ENCODE assay signal across 7 mouse cellular contexts in the genomic region with DNA sequence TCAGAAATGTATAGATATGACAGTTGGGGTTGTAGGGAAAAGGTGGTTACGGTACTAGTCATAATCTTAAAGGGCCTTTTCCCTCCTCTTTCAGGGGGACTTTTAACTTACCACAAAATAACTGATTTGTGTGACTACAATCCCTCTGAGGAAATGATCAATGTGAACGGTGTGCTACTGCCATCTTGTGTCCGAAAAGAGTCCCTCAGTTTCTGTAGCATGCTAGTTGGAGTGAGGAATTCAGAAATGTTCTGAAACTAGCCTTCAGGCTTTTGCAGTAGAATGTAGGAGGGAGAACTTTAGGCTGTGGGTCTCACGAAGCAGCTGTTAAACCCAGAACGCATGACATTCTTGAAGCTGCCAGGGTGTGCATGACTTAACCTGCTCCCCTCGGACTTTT.
DNase-seq lines count a peak whose midpoint lies in the region; ATAC-seq and TF ChIP-seq lines count a peak whose summit lies in the region.

No protein-coding gene starts in this region.

- TF ChIP-seq POLR2A in embryonic fibroblast, embryonic 13.5 days (IDR thresholded peaks at IDR 0.05; ENCODE audit: low read depth, low read length): no peak

- peak; percentile 74 for ATAC-seq in hindbrain, embryonic 16.5 days
- ATAC-seq in midbrain, embryonic 15.5 days (replicated peaks): peak; percentile 71; the same call in 1 of the 2 replicates

- H3K27me3 ChIP-seq in hindbrain, embryonic 16.5 days (replicated peaks; ENCODE audit: control insufficient read depth, insufficient read depth, low read length): no peaks in the 10 kb centered on the region
- H3K27me3 ChIP-seq in midbrain, embryonic 15.5 days (replicated peaks): no peaks in the 10 kb centered on the region

- no peak overlapping the region for H3K4me2 ChIP-seq in hindbrain, embryonic 16.5 days (ENCODE audit: low read length)
- no peak overlapping the region for H3K4me2 ChIP-seq in midbrain, embryonic 15.5 days

- no peaks in the 10 kb centered on the region; the same call in 1 of the 2 replicates for H3K4me1 ChIP-seq in embryonic fibroblast, embryonic 13.5 days (ENCODE audit: control insufficient read depth, insufficient read depth, low read length)
- no peaks in the 10 kb centered on the region for H3K4me1 ChIP-seq in hindbrain, embryonic 16.5 days (ENCODE audit: control insufficient read depth, insufficient read depth, low read depth, low read length)
- no peaks in the 10 kb centered on the region for H3K4me1 ChIP-seq in midbrain, embryonic 15.5 days

- WGBS in hindbrain, embryonic 16.5 days: 33% methylated on average over 6 of the region's 6 CpGs
- WGBS in midbrain, embryonic 15.5 days: 33% methylated on average over 6 of the region's 6 CpGs

- peak overlapping the region; percentile 37; the same call in 1 of the 2 replicates for H3K27ac ChIP-seq in embryonic fibroblast, embryonic 13.5 days (ENCODE audit: insufficient read depth, low read length)
- no peak overlapping the region for H3K27ac ChIP-seq in hindbrain, embryonic 16.5 days (ENCODE audit: low read depth, low read length)
- H3K27ac ChIP-seq in midbrain, embryonic 15.5 days: no peak overlapping the region

- no peak for TF ChIP-seq CTCF in embryonic fibroblast, embryonic 13.5 days (IDR thresholded peaks at IDR 0.05; ENCODE audit: borderline replicate concordance, insufficient read depth, low read length)

- peak; percentile 7 for DNase-seq in MN1 (ENCODE audit: low spot score)
- DNase-seq in adrenal gland, postnatal 25 days: peak; percentile 11
- peak; percentile 21 to 51 for DNase-seq in layer of hippocampus, postnatal 25 days (ENCODE audit: extremely low spot score in 1 of 2, low spot score in 1 of 2)
- DNase-seq in yolk sac, embryonic 10.5 days (ENCODE audit: low spot score): peak; percentile 46

- no peaks in the 10 kb centered on the region for H3K9me3 ChIP-seq in hindbrain, embryonic 16.5 days (ENCODE audit: control insufficient read depth, low read length)
- H3K9me3 ChIP-seq in midbrain, embryonic 15.5 days: no peaks in the 10 kb centered on the region

- no peak overlapping the region for H3K9ac ChIP-seq in hindbrain, embryonic 16.5 days (ENCODE audit: low read depth, low read length)
- H3K9ac ChIP-seq in midbrain, embryonic 15.5 days: no peak overlapping the region

- no peaks in the 10 kb centered on the region for H3K36me3 ChIP-seq in hindbrain, embryonic 16.5 days (ENCODE audit: control insufficient read depth, insufficient read depth, low read length)
- H3K36me3 ChIP-seq in midbrain, embryonic 15.5 days (replicated peaks): no peaks in the 10 kb centered on the region

- H3K4me3 ChIP-seq in embryonic fibroblast, embryonic 13.5 days (ENCODE audit: insufficient read depth, low read length): no peak overlapping the region
- no peak overlapping the region for H3K4me3 ChIP-seq in hindbrain, embryonic 16.5 days (ENCODE audit: low read length)
- H3K4me3 ChIP-seq in midbrain, embryonic 15.5 days: no peak overlapping the region
